Mouse (Mus musculus) ES-Bruce4 (cell line): ENCODE measurements at regions not wholly inside any gene's neighbourhood (a gene's known extent, or its start where the extent isn't known, plus 50 kb on each side); places are given as distances from the start of the nearest gene placed in this dataset.

Source experiments
- CTCF ChIP-seq: IDR thresholded peaks from one replicate; pipeline ENCODE4 v1.8.1; 2011; ENCODE audit warnings: low read depth, low read length
- POLR2A ChIP-seq: IDR thresholded peaks from one replicate; pipeline ENCODE4 v1.8.1; 2011; ENCODE audit warnings: low read length; ENCODE audit not compliant: insufficient read depth

DNA sequence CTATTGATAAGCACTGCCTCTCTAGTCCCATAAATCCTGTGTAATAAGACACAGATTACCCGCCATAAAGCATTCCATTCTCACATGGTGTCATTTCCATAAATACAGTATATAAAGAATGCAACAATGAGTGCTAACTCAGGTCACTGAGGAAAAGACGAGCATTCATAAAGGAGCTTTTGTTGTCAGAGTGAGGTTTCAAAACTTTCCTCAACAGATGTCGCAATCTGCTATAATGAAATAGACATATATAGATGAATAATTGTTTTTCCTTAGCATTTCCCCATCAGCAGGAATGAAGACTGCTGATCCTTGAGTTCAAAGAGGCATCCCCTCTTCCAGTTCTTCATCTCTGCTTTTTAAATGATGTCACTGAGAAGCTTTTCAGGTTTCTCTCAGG is 270.3 kb downstream of the Brinp2 start:
- TF ChIP-seq POLR2A, result no peak
- no peak for TF ChIP-seq CTCF
